Mouse (Mus musculus) thymus, adult 2 months (tissue): ENCODE measurements around the gene Icam2. TPM values are rescaled to one million over a fixed set of nuclear protein-coding genes. Genes with fewer than 3 reads are reported as not detected.

ENCODE experiments used
- DNase-seq: peaks from one replicate; pipeline ENCODE4 v3.0.0; 2021
- H3K27ac ChIP-seq: fragments of 200-500 bp; 2 replicates; pipeline ENCODE4 v1.5.1; 2012; ENCODE audit warnings: low read length, control low read depth; ENCODE audit not compliant: control insufficient read depth, insufficient read depth
- H3K27me3 ChIP-seq: fragments of 200-500 bp; 2 replicates; pipeline ENCODE4 v1.6.1; 2012; ENCODE audit warnings: mild to moderate bottlenecking, low read length, moderate library complexity, mixed read lengths; ENCODE audit not compliant: control insufficient read depth, insufficient read depth
- H3K36me3 ChIP-seq: fragments of 200-500 bp; 2 replicates; pipeline ENCODE4 v1.6.1; 2012; ENCODE audit warnings: mild to moderate bottlenecking, low read length, moderate library complexity; ENCODE audit not compliant: control insufficient read depth, insufficient read depth
- H3K4me1 ChIP-seq: fragments of 200-500 bp; replicated peaks from 2 replicates; pipeline ENCODE4 v1.6.1; 2012; ENCODE audit warnings: low read length; ENCODE audit not compliant: control insufficient read depth, insufficient read depth
- H3K4me3 ChIP-seq: fragments of 200-500 bp; 2 replicates; pipeline ENCODE4 v1.5.1; 2012; ENCODE audit warnings: mild to moderate bottlenecking, low read length, control low read depth, moderate library complexity; ENCODE audit not compliant: control insufficient read depth, insufficient read depth
- CTCF ChIP-seq: fragments of 200-500 bp; IDR thresholded peaks from 2 replicates; pipeline ENCODE4 v1.5.1; 2012; ENCODE audit warnings: mild to moderate bottlenecking, control low read depth, low read length, moderate library complexity, borderline replicate concordance; ENCODE audit not compliant: control insufficient read depth, poor library complexity, insufficient read depth; ENCODE audit errors: extremely low read depth
- POLR2A ChIP-seq: fragments of 200-500 bp; IDR thresholded peaks from 2 replicates; pipeline ENCODE4 v1.6.1; 2012; ENCODE audit warnings: mild to moderate bottlenecking, low read length, control low read depth, moderate library complexity; ENCODE audit not compliant: control insufficient read depth, poor library complexity, insufficient read depth; ENCODE audit errors: extremely low read depth
- WGBS: fragments of 180-500 bp; shearing (Covaris S2); methylation state at CpG from one replicate; pipeline ENCODE4 v1.1.7; 2018; 5-methylcytosine and 5-hydroxymethylcytosine counted together
- polyA plus RNA-seq: library from polyadenylated mRNA; depleted of rRNA; stranded (reverse); fragments of >200 nt; gene quantifications from 2 replicates; pipeline ENCODE4 v1.2.3, GENCODE M21; 2012

Gene Icam2
- polyA plus RNA-seq, 1 experiment, result 222 TPM

GRCm38 (mm10) chr11:106393331-106393616, 5.4 kb upstream of the Icam2 start:
- no peak overlapping the region for H3K4me3 ChIP-seq

GRCm38 (mm10) chr11:106392597-106393330, 4.9 kb upstream of the Icam2 start:
- peaks cover 14% of the 10 kb centered on the region for H3K4me1 ChIP-seq
- WGBS, result 83% methylated on average over 7 of the region's 7 CpGs
- no peaks in the 10 kb centered on the region for H3K36me3 ChIP-seq
- no peak overlapping the region for H3K27ac ChIP-seq
- TF ChIP-seq CTCF (no peak), POLR2A (no peak)
- no peaks in the 10 kb centered on the region for H3K27me3 ChIP-seq
- no peak for DNase-seq
- H3K4me3 ChIP-seq, result no peak overlapping the region

More at GRCm38 (mm10) chr11:106393331-106393616, 5.4 kb upstream of the Icam2 start:
- no peaks in the 10 kb centered on the region for H3K27me3 ChIP-seq
- DNase-seq, result no peak
- peaks cover 12% of the 10 kb centered on the region for H3K4me1 ChIP-seq
- no peak overlapping the region for H3K27ac ChIP-seq
- no peaks in the 10 kb centered on the region for H3K36me3 ChIP-seq
- TF ChIP-seq POLR2A (no peak), CTCF (no peak)
- WGBS, result 95% methylated on average over 4 of the region's 4 CpGs

GRCm38 (mm10) chr11:106391546-106392188, 3.8 kb upstream of the Icam2 start:
- H3K4me1 ChIP-seq, result peaks cover 14% of the 10 kb centered on the region
- no peaks in the 10 kb centered on the region for H3K27me3 ChIP-seq
- 40% methylated on average over 6 of the region's 6 CpGs for WGBS
- TF ChIP-seq CTCF, result peak; percentile 58; the same call in 1 of the 2 replicates
- no peak for TF ChIP-seq POLR2A
- H3K4me3 ChIP-seq, result no peak overlapping the region
- H3K27ac ChIP-seq, result no peak overlapping the region
- peak; percentile 70 for DNase-seq
- H3K36me3 ChIP-seq, result no peaks in the 10 kb centered on the region

- Histone ChIP-seq H3K27me3 (no peaks in the 10 kb centered on the region), H3K4me1 (peaks cover 14% of the 10 kb centered on the region), H3K36me3 (no peaks in the 10 kb centered on the region), H3K4me3 (no peak overlapping the region), H3K27ac (no peak overlapping the region)
- WGBS, result 77% methylated on average over 3 of the region's 3 CpGs
- DNase-seq, result no peak
- no peak for TF ChIP-seq POLR2A
- no peak for TF ChIP-seq CTCF
Measured at GRCm38 (mm10) chr11:106390757-106391156, 2.9 kb upstream of the Icam2 start.

- Histone ChIP-seq H3K27ac (peak overlapping the region; percentile 70; the same call in 1 of the 2 replicates), H3K36me3 (no peaks in the 10 kb centered on the region), H3K4me3 (no peak overlapping the region), H3K4me1 (peaks cover 14% of the 10 kb centered on the region), H3K27me3 (no peaks in the 10 kb centered on the region)
- DNase-seq, result no peak
- no peak for TF ChIP-seq POLR2A
- no peak for TF ChIP-seq CTCF
- WGBS, result 42% methylated on average over 3 of the region's 3 CpGs
Measured at GRCm38 (mm10) chr11:106389611-106390010, 1.7 kb upstream of the Icam2 start.

- Histone ChIP-seq H3K4me1 (peaks cover 17% of the 10 kb centered on the region), H3K27ac (peak overlapping the region; percentile 97; the same call in 1 of the 2 replicates), H3K4me3 (peak overlapping the region; percentile 66; the same call in 1 of the 2 replicates), H3K36me3 (peaks cover 10% of the 10 kb centered on the region; the same call in 1 of the 2 replicates), H3K27me3 (no peaks in the 10 kb centered on the region)
- WGBS, result 13% methylated on average over 6 of the region's 6 CpGs
- TF ChIP-seq CTCF (no peak), POLR2A (no peak)
- DNase-seq, result peak; percentile 54
Measured at GRCm38 (mm10) chr11:106387020-106387419, 855 bp downstream of the Icam2 start.

GRCm38 (mm10) chr11:106386409-106386808, 1.5 kb downstream of the Icam2 start:
- no peaks in the 10 kb centered on the region for H3K27me3 ChIP-seq
- peak overlapping the region; percentile 26; the same call in 1 of the 2 replicates for H3K27ac ChIP-seq
- peaks cover 17% of the 10 kb centered on the region for H3K4me1 ChIP-seq
- TF ChIP-seq POLR2A, result no peak
- no peak for TF ChIP-seq CTCF
- H3K36me3 ChIP-seq, result peaks cover 16% of the 10 kb centered on the region
- WGBS, result 84% methylated on average over 3 of the region's 3 CpGs
- H3K4me3 ChIP-seq, result no peak overlapping the region
- DNase-seq, result no peak
